Mouse (Mus musculus) liver, embryonic 11.5 days (tissue): ENCODE measurements around the gene Mgrn1. TPM values are rescaled to one million over a fixed set of nuclear protein-coding genes. Genes with fewer than 3 reads are reported as not detected.

Experiments used
- ATAC-seq: fragments of 200-750 bp; cut with Nextera tagmentation; replicated peaks from 2 replicates; pipeline ENCODE4 v1.8.0; 2017; ENCODE audit warnings: moderate number of reproducible peaks, mild to moderate bottlenecking, moderate TSS enrichment, moderate library complexity; ENCODE audit not compliant: low FRiP score
- DNase-seq: peaks from one replicate; pipeline ENCODE4 v3.0.0-alpha.2; 2017; ENCODE audit warnings: low spot score
- H3K27ac ChIP-seq: fragments of 300-500 bp; sonication (generic); 2 replicates; pipeline ENCODE4 v1.5.1; 2014; ENCODE audit warnings: mild to moderate bottlenecking, low read depth, low read length, control low read depth
- H3K27me3 ChIP-seq: fragments of 300-500 bp; sonication (generic); replicated peaks from 2 replicates; pipeline ENCODE4 v1.6.1; 2014; ENCODE audit warnings: low read length, mixed read lengths; ENCODE audit not compliant: control insufficient read depth, insufficient read depth
- H3K36me3 ChIP-seq: fragments of 300-500 bp; sonication (generic); 2 replicates; pipeline ENCODE4 v1.6.1; 2014; ENCODE audit warnings: mild to moderate bottlenecking, low read length, moderate library complexity, mixed read lengths; ENCODE audit not compliant: control insufficient read depth, insufficient read depth
- H3K4me1 ChIP-seq: fragments of 300-500 bp; sonication (generic); replicated peaks from 2 replicates; pipeline ENCODE4 v1.6.1; 2014; ENCODE audit warnings: low read length, mixed read lengths; ENCODE audit not compliant: control insufficient read depth, insufficient read depth
- H3K4me2 ChIP-seq: fragments of 300-500 bp; sonication (generic); 2 replicates; pipeline ENCODE4 v1.6.1; 2014; ENCODE audit warnings: mild to moderate bottlenecking, control low read depth, moderate library complexity
- H3K4me3 ChIP-seq: fragments of 300-500 bp; sonication (generic); 2 replicates; pipeline ENCODE4 v1.5.1; 2014; ENCODE audit warnings: low read depth, low read length, control low read depth
- H3K9ac ChIP-seq: fragments of 300-500 bp; sonication (generic); 2 replicates; pipeline ENCODE4 v1.6.1; 2014; ENCODE audit warnings: low read depth, low read length, control low read depth
- H3K9me3 ChIP-seq: fragments of 300-500 bp; sonication (generic); 2 replicates; pipeline ENCODE4 v1.6.1; 2016; ENCODE audit warnings: low read length, inconsistent platforms, mixed read lengths; ENCODE audit not compliant: control insufficient read depth
- WGBS: fragments of 180-500 bp; shearing (Covaris S2); extraction: QIAGEN DNeasy Blood & Tissue Kit; methylation state at CpG from one replicate; pipeline ENCODE4 v1.1.7; 2014; 5-methylcytosine and 5-hydroxymethylcytosine counted together
- polyA plus RNA-seq: library from polyadenylated mRNA; unstranded; fragments of >200 nt; fragmentation: Nextera tagmentation; extraction: Ambion mirVana; gene quantifications from 2 replicates; pipeline ENCODE4 v1.2.1, GENCODE M21; 2014

Mgrn1 gene
- polyA plus RNA-seq, 1 experiment from 2014 or later: 50.5 TPM

- no peak for ATAC-seq
- Histone ChIP-seq H3K27ac (no peak overlapping the region; the same call in none of the 2 replicates), H3K4me2 (peak overlapping the region; percentile 45), H3K4me3 (no peak overlapping the region), H3K36me3 (peaks cover 13% of the 10 kb centered on the region), H3K9ac (peak overlapping the region; percentile 17; the same call in 1 of the 2 replicates), H3K27me3 (no peaks in the 10 kb centered on the region), H3K9me3 (no peaks in the 10 kb centered on the region), H3K4me1 (peaks cover 31% of the 10 kb centered on the region)
- WGBS: 84% methylated on average over 8 of the region's 8 CpGs
- DNase-seq: no peak
These were observed 9.9 kb upstream of the Mgrn1 start for GRCm38 (mm10) chr16:4876033-4876680.

- H3K4me3 ChIP-seq: no peak overlapping the region
- no peak overlapping the region; the same call in 1 of the 2 replicates for H3K9ac ChIP-seq
- peaks cover 13% of the 10 kb centered on the region for H3K36me3 ChIP-seq
- H3K4me2 ChIP-seq: 0 out of 2 replicates have a peak overlapping the region, but pooled peaks have one; percentile 21
- H3K4me1 ChIP-seq: peaks cover 41% of the 10 kb centered on the region
- DNase-seq: no peak
- no peaks in the 10 kb centered on the region for H3K27me3 ChIP-seq
- ATAC-seq: no peak
- H3K27ac ChIP-seq: no peak overlapping the region
- WGBS: 64% methylated on average over 4 of the region's 4 CpGs
- no peaks in the 10 kb centered on the region for H3K9me3 ChIP-seq
These were observed 8.9 kb upstream of the Mgrn1 start for GRCm38 (mm10) chr16:4877195-4877594.

- ATAC-seq: no peak
- Histone ChIP-seq H3K27me3 (no peaks in the 10 kb centered on the region), H3K4me3 (peak overlapping the region; percentile 89), H3K4me2 (peak overlapping the region; percentile 96), H3K9me3 (no peaks in the 10 kb centered on the region), H3K9ac (peak overlapping the region; percentile 93), H3K36me3 (peaks cover 13% of the 10 kb centered on the region), H3K27ac (peak overlapping the region; percentile 100; the same call in 1 of the 2 replicates), H3K4me1 (peaks cover 41% of the 10 kb centered on the region)
- WGBS: 69% methylated on average over 3 of the region's 3 CpGs
- DNase-seq: no peak
These were observed 8.3 kb upstream of the Mgrn1 start for GRCm38 (mm10) chr16:4877701-4878100.

- peak; percentile 47 for DNase-seq
- Histone ChIP-seq H3K27me3 (no peaks in the 10 kb centered on the region), H3K9me3 (no peaks in the 10 kb centered on the region), H3K4me1 (peaks cover 41% of the 10 kb centered on the region), H3K4me3 (peak overlapping the region; percentile 89), H3K27ac (peak overlapping the region; percentile 100), H3K4me2 (peak overlapping the region; percentile 96), H3K36me3 (peaks cover 13% of the 10 kb centered on the region), H3K9ac (peak overlapping the region; percentile 93)
- WGBS: 13% methylated on average over 5 of the region's 5 CpGs
- peak; percentile 16; the same call in 1 of the 2 replicates for ATAC-seq
These were observed 7.7 kb upstream of the Mgrn1 start for GRCm38 (mm10) chr16:4878192-4878885.

GRCm38 (mm10) chr16:4879101-4879707 lies 6.8 kb upstream of the Mgrn1 start:
- Histone ChIP-seq H3K4me2 (peak overlapping the region; percentile 96), H3K4me1 (peaks cover 41% of the 10 kb centered on the region), H3K36me3 (peaks cover 13% of the 10 kb centered on the region), H3K9ac (peak overlapping the region; percentile 93), H3K27me3 (no peaks in the 10 kb centered on the region), H3K27ac (peak overlapping the region; percentile 100), H3K9me3 (no peaks in the 10 kb centered on the region), H3K4me3 (peak overlapping the region; percentile 89)
- DNase-seq (no peak), ATAC-seq (peak; percentile 22)
- under 1% methylated on average over 48 of the region's 54 CpGs for WGBS

GRCm38 (mm10) chr16:4879708-4880124 lies 6.3 kb upstream of the Mgrn1 start:
- H3K4me3 ChIP-seq: peak overlapping the region; percentile 89
- ATAC-seq (peak; percentile 75), DNase-seq (peak; percentile 88)
- H3K27ac ChIP-seq: peak overlapping the region; percentile 100
- peaks cover 41% of the 10 kb centered on the region for H3K4me1 ChIP-seq
- WGBS: under 1% methylated on average over 40 of the region's 40 CpGs
- H3K9me3 ChIP-seq: no peaks in the 10 kb centered on the region
- peak overlapping the region; percentile 96 for H3K4me2 ChIP-seq
- peaks cover 11% of the 10 kb centered on the region for H3K36me3 ChIP-seq
- peak overlapping the region; percentile 93 for H3K9ac ChIP-seq
- no peaks in the 10 kb centered on the region for H3K27me3 ChIP-seq

GRCm38 (mm10) chr16:4880136-4880825 lies 5.8 kb upstream of the Mgrn1 start, which contains the start of gene Ubald1:
TSS of gene Ubald1 (minus strand) at chr16:4880315.
- H3K4me2 ChIP-seq: peak within 1 kb of the TSS; percentile 96
- H3K9ac ChIP-seq: peak within 1 kb of the TSS; percentile 93
- peak within 1 kb of the TSS; percentile 89 for H3K4me3 ChIP-seq
- peaks cover 6% of the 10 kb centered on the region; the same call in 1 of the 2 replicates for H3K36me3 ChIP-seq
- peaks cover 41% of the 10 kb centered on the region for H3K4me1 ChIP-seq
- peak; percentile 99 for DNase-seq
- under 1% methylated on average over 48 of the region's 48 CpGs for WGBS
- peak; percentile 84 for ATAC-seq
- peak within 1 kb of the TSS; percentile 100 for H3K27ac ChIP-seq
- no peaks in the 10 kb centered on the region for H3K9me3 ChIP-seq
- H3K27me3 ChIP-seq: no peaks in the 10 kb centered on the region
